8 mouse cellular contexts compared by ENCODE assay signal in the genomic region with DNA sequence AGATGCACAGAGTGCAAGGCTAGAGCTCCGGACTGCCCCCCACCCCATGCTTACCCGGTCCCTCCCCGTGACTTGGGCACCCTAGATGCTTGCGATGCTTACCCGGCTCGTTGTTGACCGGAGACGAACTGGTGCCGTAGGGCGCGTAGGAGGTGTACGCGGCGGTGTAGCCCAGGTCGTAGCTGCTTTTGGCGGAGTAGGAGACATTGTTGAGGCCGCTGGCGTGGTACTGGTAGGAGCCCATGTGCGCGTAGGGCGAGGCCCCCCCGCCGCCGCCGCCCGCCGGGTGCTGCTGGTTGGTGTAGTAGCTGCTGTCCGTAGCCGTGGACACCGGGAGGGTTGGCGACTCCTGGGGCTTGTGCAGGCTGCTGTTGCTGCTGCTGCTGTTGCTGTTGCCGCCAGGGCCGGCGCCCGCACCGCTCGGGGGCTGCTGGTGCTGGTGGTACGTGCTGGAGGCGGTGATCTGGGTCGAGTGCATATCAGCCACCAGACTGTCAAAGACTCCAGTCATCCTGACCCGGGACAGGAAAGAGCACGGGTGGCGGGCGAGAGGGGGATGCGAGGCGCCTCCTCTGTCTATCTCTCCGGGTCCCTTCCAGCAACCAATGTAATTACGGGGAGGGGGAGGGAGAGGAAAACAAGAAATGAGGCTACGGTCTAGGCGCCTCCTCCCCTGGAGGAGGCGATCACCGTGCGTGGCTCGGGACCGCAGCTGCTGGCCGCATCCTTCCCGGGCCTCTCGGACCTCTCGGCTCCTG. TPM values are rescaled to one million over a fixed set of nuclear protein-coding genes. Genes with fewer than 3 reads are reported as not detected.
DNase-seq lines count a peak whose midpoint lies in the region; ATAC-seq and TF ChIP-seq lines count a peak whose summit lies in the region.

No protein-coding gene starts in this region.

- under 1% methylated on average over 55 of the region's 59 CpGs for WGBS in liver, embryonic 14.5 days (ENCODE audit: insufficient replicate concordance)
- under 1% methylated on average over 58 of the region's 59 CpGs for WGBS in stomach, embryonic 14.5 days

- H3K36me3 ChIP-seq in liver, embryonic 14.5 days (replicated peaks; ENCODE audit: control insufficient read depth, insufficient read depth, low read depth) = no peaks in the 10 kb centered on the region
- H3K36me3 ChIP-seq in stomach, embryonic 14.5 days (ENCODE audit: control insufficient read depth, insufficient read depth, low read length) = no peaks in the 10 kb centered on the region

- H3K27me3 ChIP-seq in liver, embryonic 14.5 days (ENCODE audit: control insufficient read depth, insufficient read depth, low read length) = peaks cover 94% of the 10 kb centered on the region
- peaks cover 62% of the 10 kb centered on the region for H3K27me3 ChIP-seq in stomach, embryonic 14.5 days (ENCODE audit: control insufficient read depth, insufficient read depth, low read length)

- H3K9ac ChIP-seq in liver, embryonic 14.5 days (replicated peaks) = no peak overlapping the region
- 0 out of 2 replicates have a peak overlapping the region, but pooled peaks have one; percentile 21 for H3K9ac ChIP-seq in stomach, embryonic 14.5 days (replicated peaks; ENCODE audit: low read depth, low read length)

- ATAC-seq in liver, embryonic 14.5 days (ENCODE audit: insufficient read depth) = no peak
- ATAC-seq in stomach, embryonic 14.5 days (ENCODE audit: insufficient number of reproducible peaks, insufficient read depth, low FRiP score, low read depth) = peak; percentile 31; the same call in 1 of the 2 replicates

- H3K4me1 ChIP-seq in liver, embryonic 14.5 days (replicated peaks; ENCODE audit: control insufficient read depth in 2 of 2, insufficient read depth in 2 of 2, low read length in 1 of 2) = no peaks in the 10 kb centered on the region; a peak in 1 of 4 replicates
- H3K4me1 ChIP-seq in stomach, embryonic 14.5 days (ENCODE audit: control insufficient read depth, insufficient read depth, low read length) = peaks cover 10% of the 10 kb centered on the region

- no peak for TF ChIP-seq CTCF in gastrocnemius, adult 2 months (IDR thresholded peaks at IDR 0.05)
- no peak for TF ChIP-seq CTCF in liver, embryonic 14.5 days (IDR thresholded peaks at IDR 0.05; ENCODE audit: low read depth)

- H3K4me2 ChIP-seq in liver, embryonic 14.5 days (ENCODE audit: low read depth) = peak overlapping the region; percentile 71
- peak overlapping the region; percentile 68 for H3K4me2 ChIP-seq in stomach, embryonic 14.5 days (replicated peaks; ENCODE audit: low read depth, low read length)

- intact Hi-C loops in gastrocnemius, adult 2 months (cut with DNase I) = loop anchor here (2.0 to 10.0 kb wide), 3 partner anchors 295 to 841 kb away; no protein-coding TSS in a partner anchor

- H3K9me3 ChIP-seq in liver, embryonic 14.5 days (ENCODE audit: control insufficient read depth, low read length) = no peaks in the 10 kb centered on the region
- no peaks in the 10 kb centered on the region for H3K9me3 ChIP-seq in stomach, embryonic 14.5 days (ENCODE audit: control insufficient read depth, low read depth, low read length)

- DNase-seq in gastrocnemius, adult 2 months = peak; percentile 40
- no peak for DNase-seq in gastrocnemius, postnatal 25 days
- peak; percentile 43 for DNase-seq in CD4-positive helper T cell, adult 2 months (ENCODE audit: low read depth, low spot score)
- DNase-seq in embryo, embryonic 11 days = peak; percentile 60
- peak; percentile 31 for DNase-seq in heart, postnatal 4 days
- no peak for DNase-seq in liver, embryonic 14.5 days (ENCODE audit: low read depth in 3 of 3, low spot score in 3 of 3)
- DNase-seq in gastrocnemius, postnatal 4 days (ENCODE audit: low spot score in 2 of 2) = no peak

- TF ChIP-seq EP300 in liver, embryonic 14.5 days (IDR thresholded peaks at IDR 0.05; ENCODE audit: low read depth) = no peak

- peak overlapping the region; percentile 69 for H3K4me3 ChIP-seq in gastrocnemius, adult 2 months
- peak overlapping the region; percentile 16 to 51; a peak in 3 of 4 replicates for H3K4me3 ChIP-seq in liver, embryonic 14.5 days (ENCODE audit: insufficient read depth in 1 of 2, low read depth in 2 of 2, low read length in 2 of 2)
- peak overlapping the region; percentile 34 for H3K4me3 ChIP-seq in stomach, embryonic 14.5 days (ENCODE audit: low read depth, low read length)

- H3K27ac ChIP-seq in gastrocnemius, adult 2 months = no peak overlapping the region
- H3K27ac ChIP-seq in liver, embryonic 14.5 days = no peak overlapping the region
- no peak overlapping the region; the same call in 1 of the 2 replicates for H3K27ac ChIP-seq in stomach, embryonic 14.5 days (ENCODE audit: low read length)

RNA-seq across cellular contexts. Expression of a gene that starts 0.5 kb away (rescaled TPM):
- total RNA-seq in gastrocnemius, adult 2 months (2021) = not detected
- not detected for total RNA-seq in gastrocnemius, postnatal 25 days (2021)
- under 1 TPM in 1 of 2 experiments, not detected in 1; 0.11 TPM for total RNA-seq in heart, postnatal 4 days (2021)
- 0.01 and 0.05 TPM in 2 replicates for polyA plus RNA-seq in liver, embryonic 14.5 days (2012; rRNA removed)
- not detected in 2 replicates for polyA plus RNA-seq in liver, embryonic 14.5 days (2014; fragmentation: Nextera tagmentation; extraction: Ambion mirVana)
- 6.4 and 6.9 TPM in 2 replicates for polyA plus RNA-seq in stomach, embryonic 14.5 days (2014; fragmentation: Nextera tagmentation; extraction: Ambion mirVana)
- total RNA-seq in gastrocnemius, postnatal 4 days (2021) = under 1 TPM; 0.10 to 0.13 TPM

RNA-seq across cellular contexts. Expression of a gene that starts 18.1 kb away (rescaled TPM):
- under 1 TPM in 1 of 2 experiments, not detected in 1; 0.11 TPM for total RNA-seq in gastrocnemius, adult 2 months (2021)
- under 1 TPM in 1 of 2 experiments, not detected in 1; 0.13 TPM for total RNA-seq in gastrocnemius, postnatal 25 days (2021)
- under 1 TPM; 0.14 to 0.43 TPM for total RNA-seq in heart, postnatal 4 days (2021)
- polyA plus RNA-seq in liver, embryonic 14.5 days (2012; rRNA removed) = 0.07 and 0.38 TPM in 2 replicates
- polyA plus RNA-seq in liver, embryonic 14.5 days (2014; fragmentation: Nextera tagmentation; extraction: Ambion mirVana) = not detected in 2 replicates
- polyA plus RNA-seq in stomach, embryonic 14.5 days (2014; fragmentation: Nextera tagmentation; extraction: Ambion mirVana) = 10.8 and 11.3 TPM in 2 replicates
- under 1 TPM in 1 of 2 experiments, not detected in 1; 0.10 TPM for total RNA-seq in gastrocnemius, postnatal 4 days (2021)

Comparison
In these comparisons a context has a peak if more than half of its experiments do, and no peak if none do; other contexts are left out.
1. DNase-seq: peak in gastrocnemius, adult 2 months (single experiment), CD4-positive helper T cell, adult 2 months (single experiment), embryo, embryonic 11 days (single experiment) and heart, postnatal 4 days (single experiment); none in gastrocnemius, postnatal 25 days (single experiment), liver, embryonic 14.5 days (0 of 3) and gastrocnemius, postnatal 4 days (0 of 2).
2. Peak in every context shown above with its lines, with median percentiles within 50 percentile points of each other: H3K4me3 ChIP-seq.